Mouse (Mus musculus): ENCODE data around the gene 2010106E10Rik. TPM values are rescaled to one million over a fixed set of nuclear protein-coding genes. Genes with fewer than 3 reads are reported as not detected.

The 2010106E10Rik gene
- polyA plus RNA-seq (2015; fragmentation: Nextera tagmentation; extraction: Ambion mirVana): not detected in 2 replicates

DNA sequence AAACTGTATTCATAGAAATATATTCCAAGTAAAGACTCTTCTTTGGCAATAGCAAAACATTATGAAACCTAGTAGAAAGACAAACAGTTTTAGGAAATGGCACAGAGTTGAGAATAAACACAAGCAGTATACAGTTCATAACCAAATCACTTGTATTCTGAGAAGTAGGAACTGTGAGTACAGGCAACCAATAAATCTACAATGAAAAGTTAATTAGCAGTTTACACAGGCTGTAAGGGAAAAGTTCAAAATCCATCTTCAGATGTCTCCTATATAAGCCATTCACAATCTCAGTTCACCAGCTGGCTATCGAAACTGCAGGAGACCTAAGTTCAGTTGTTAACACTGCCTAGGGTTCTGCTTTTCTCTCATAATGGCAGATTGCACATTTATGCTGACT lies at the start of gene 2010106E10Rik:
Gene 2010106E10Rik (plus strand): TSS at position 301 of the 400 bp plus-strand sequence.
- no peak for TF ChIP-seq EP300 (IDR thresholded peaks at IDR 0.05)
- no peak for TF ChIP-seq CTCF (IDR thresholded peaks at IDR 0.05)
- H3K9ac ChIP-seq (replicated peaks; ENCODE audit: low read depth): no peak within 1 kb of the TSS
- H3K4me3 ChIP-seq (ENCODE audit: low read depth, low read length): no peak within 1 kb of the TSS
- H3K27me3 ChIP-seq (replicated peaks; ENCODE audit: insufficient read depth, low read length): no peaks in the 10 kb centered on the region
- H3K4me2 ChIP-seq (replicated peaks; ENCODE audit: low read depth, low read length): no peak within 1 kb of the TSS
- DNase-seq (ENCODE audit: low spot score) (no peak), ATAC-seq (no peak)
- no peak within 1 kb of the TSS for H3K27ac ChIP-seq (ENCODE audit: low read length)
- H3K4me1 ChIP-seq (ENCODE audit: insufficient read depth, low read depth, low read length): no peaks in the 10 kb centered on the region
- H3K9me3 ChIP-seq (ENCODE audit: low read length): no peaks in the 10 kb centered on the region
- 58% methylated on average over 1 of the region's 1 CpGs for WGBS
- no peaks in the 10 kb centered on the region for H3K36me3 ChIP-seq (ENCODE audit: insufficient read depth, low read length)

DNA sequence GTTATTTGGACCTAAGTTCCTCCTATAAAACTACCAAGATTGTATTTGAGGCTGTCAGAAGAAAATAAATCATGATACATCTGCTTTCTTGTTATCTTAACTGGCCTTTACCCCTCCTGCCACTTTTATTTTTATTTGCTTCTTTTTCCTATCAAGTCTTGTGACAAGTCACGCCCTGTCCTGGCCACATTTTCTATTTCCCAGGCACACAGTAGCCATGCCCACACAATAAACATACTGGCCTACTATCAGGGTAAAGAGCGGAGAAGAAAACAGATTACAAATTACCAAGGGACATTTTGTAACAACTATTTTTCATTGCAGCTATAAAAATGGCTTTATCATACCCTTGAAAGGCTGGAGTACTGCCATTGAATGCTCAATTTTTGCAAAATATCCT lies 10.6 kb downstream of the 2010106E10Rik start:
- H3K9me3 ChIP-seq (ENCODE audit: low read length): no peaks in the 10 kb centered on the region
- no peak overlapping the region for H3K9ac ChIP-seq (replicated peaks; ENCODE audit: low read depth)
- ATAC-seq: no peak
- WGBS: 64% methylated on average over 2 of the region's 2 CpGs
- no peaks in the 10 kb centered on the region for H3K36me3 ChIP-seq (ENCODE audit: insufficient read depth, low read length)
- DNase-seq (ENCODE audit: low spot score): no peak
- no peaks in the 10 kb centered on the region for H3K4me1 ChIP-seq (ENCODE audit: insufficient read depth, low read depth, low read length)
- H3K27me3 ChIP-seq (replicated peaks; ENCODE audit: insufficient read depth, low read length): no peaks in the 10 kb centered on the region
- H3K4me3 ChIP-seq (ENCODE audit: low read depth, low read length): no peak overlapping the region
- H3K4me2 ChIP-seq (replicated peaks; ENCODE audit: low read depth, low read length): no peak overlapping the region
- H3K27ac ChIP-seq (ENCODE audit: low read length): no peak overlapping the region
- TF ChIP-seq EP300 (IDR thresholded peaks at IDR 0.05): no peak
- no peak for TF ChIP-seq CTCF (IDR thresholded peaks at IDR 0.05)

DNA sequence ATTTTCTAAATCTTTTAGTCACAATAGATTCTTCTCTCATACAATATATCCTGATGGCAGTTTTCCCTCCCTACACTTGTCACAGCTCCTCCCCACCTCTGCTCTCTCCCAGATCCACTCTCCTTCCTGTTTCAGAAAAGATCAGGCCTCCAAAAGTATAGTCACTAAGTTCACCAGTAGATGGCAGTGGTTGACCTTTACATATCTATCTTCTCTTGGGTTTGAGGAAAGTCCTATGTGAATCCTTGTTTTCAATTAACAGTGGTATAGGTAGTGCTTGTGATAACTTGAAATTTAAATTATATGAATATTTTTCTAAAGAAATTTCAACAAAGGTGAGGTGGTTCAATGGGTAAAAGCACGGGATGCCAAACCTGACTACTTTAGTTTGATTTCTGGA lies 29.7 kb downstream of the 2010106E10Rik start:
- no peak overlapping the region for H3K27ac ChIP-seq (ENCODE audit: low read length)
- DNase-seq (ENCODE audit: low spot score) (peak; percentile 70), ATAC-seq (no peak)
- no peak overlapping the region for H3K9ac ChIP-seq (replicated peaks; ENCODE audit: low read depth)
- H3K27me3 ChIP-seq (replicated peaks; ENCODE audit: insufficient read depth, low read length): no peaks in the 10 kb centered on the region
- 78% methylated on average over 1 of the region's 1 CpGs for WGBS
- no peaks in the 10 kb centered on the region for H3K4me1 ChIP-seq (ENCODE audit: insufficient read depth, low read depth, low read length)
- no peaks in the 10 kb centered on the region for H3K9me3 ChIP-seq (ENCODE audit: low read length)
- TF ChIP-seq EP300 (IDR thresholded peaks at IDR 0.05) (no peak), CTCF (IDR thresholded peaks at IDR 0.05) (peak; percentile 67)
- no peaks in the 10 kb centered on the region for H3K36me3 ChIP-seq (ENCODE audit: insufficient read depth, low read length)
- no peak overlapping the region for H3K4me3 ChIP-seq (ENCODE audit: low read depth, low read length)
- H3K4me2 ChIP-seq (replicated peaks; ENCODE audit: low read depth, low read length): no peak overlapping the region

DNA sequence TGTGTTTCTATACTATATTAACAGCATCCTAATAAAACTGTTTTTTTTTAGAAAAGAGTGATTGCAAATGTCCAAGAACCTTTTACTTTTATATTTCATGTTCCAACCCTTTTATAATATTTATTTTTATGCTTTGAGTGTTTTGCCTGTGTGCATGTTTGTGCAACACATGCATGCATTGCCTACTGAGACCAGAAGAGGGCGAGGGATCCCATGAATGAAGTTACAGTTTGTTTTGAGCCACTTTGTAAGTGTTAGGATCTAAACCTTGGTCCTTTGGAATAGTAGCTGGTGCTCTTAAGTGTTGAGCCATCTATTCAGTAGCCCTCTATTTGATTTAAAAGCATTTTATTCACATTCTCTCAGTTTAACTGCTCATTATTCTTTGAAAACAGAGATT lies 48.0 kb downstream of the 2010106E10Rik start:
- Histone ChIP-seq H3K27ac (ENCODE audit: low read length) (no peak overlapping the region), H3K4me3 (ENCODE audit: low read depth, low read length) (no peak overlapping the region), H3K27me3 (replicated peaks; ENCODE audit: insufficient read depth, low read length) (no peaks in the 10 kb centered on the region), H3K4me1 (ENCODE audit: insufficient read depth, low read depth, low read length) (no peaks in the 10 kb centered on the region), H3K36me3 (ENCODE audit: insufficient read depth, low read length) (no peaks in the 10 kb centered on the region), H3K4me2 (replicated peaks; ENCODE audit: low read depth, low read length) (no peak overlapping the region), H3K9me3 (ENCODE audit: low read length) (no peaks in the 10 kb centered on the region), H3K9ac (replicated peaks; ENCODE audit: low read depth) (no peak overlapping the region)
- 42% methylated on average over 1 of the region's 1 CpGs for WGBS
- no peak for DNase-seq (ENCODE audit: low spot score)
- ATAC-seq: no peak
- no peak for TF ChIP-seq EP300 (IDR thresholded peaks at IDR 0.05)
- TF ChIP-seq CTCF (IDR thresholded peaks at IDR 0.05): peak; percentile 49

DNA sequence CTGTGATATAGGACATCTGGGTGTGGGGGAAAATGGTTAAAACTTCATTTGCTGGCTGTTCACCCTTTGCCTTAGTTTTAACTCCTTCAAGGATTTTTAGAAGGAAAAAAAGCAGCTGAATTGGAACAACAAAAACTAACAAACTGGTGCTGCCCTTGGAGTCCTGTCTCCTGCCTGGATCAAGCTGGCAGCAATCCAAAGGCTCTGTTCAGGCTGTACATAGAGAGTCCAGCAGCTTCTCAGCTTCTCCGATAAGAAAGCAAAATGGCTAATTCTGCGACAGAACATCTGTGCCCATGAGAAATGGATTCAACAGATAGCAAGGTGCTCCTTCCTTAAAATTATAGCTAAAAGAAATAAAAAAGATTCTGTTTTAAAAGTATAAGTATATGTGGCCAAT lies 72.6 kb downstream of the 2010106E10Rik start:
- H3K27ac ChIP-seq (ENCODE audit: low read length): no peak overlapping the region
- no peaks in the 10 kb centered on the region for H3K36me3 ChIP-seq (ENCODE audit: insufficient read depth, low read length)
- no peaks in the 10 kb centered on the region for H3K4me1 ChIP-seq (ENCODE audit: insufficient read depth, low read depth, low read length)
- no peak for TF ChIP-seq EP300 (IDR thresholded peaks at IDR 0.05)
- no peak for TF ChIP-seq CTCF (IDR thresholded peaks at IDR 0.05)
- H3K4me3 ChIP-seq (ENCODE audit: low read depth, low read length): no peak overlapping the region
- ATAC-seq: no peak
- no peak overlapping the region for H3K4me2 ChIP-seq (replicated peaks; ENCODE audit: low read depth, low read length)
- DNase-seq (ENCODE audit: low spot score): no peak
- no peak overlapping the region for H3K9ac ChIP-seq (replicated peaks; ENCODE audit: low read depth)
- H3K9me3 ChIP-seq (ENCODE audit: low read length): no peaks in the 10 kb centered on the region
- 60% methylated on average over 2 of the region's 2 CpGs for WGBS
- no peaks in the 10 kb centered on the region for H3K27me3 ChIP-seq (replicated peaks; ENCODE audit: insufficient read depth, low read length)

DNA sequence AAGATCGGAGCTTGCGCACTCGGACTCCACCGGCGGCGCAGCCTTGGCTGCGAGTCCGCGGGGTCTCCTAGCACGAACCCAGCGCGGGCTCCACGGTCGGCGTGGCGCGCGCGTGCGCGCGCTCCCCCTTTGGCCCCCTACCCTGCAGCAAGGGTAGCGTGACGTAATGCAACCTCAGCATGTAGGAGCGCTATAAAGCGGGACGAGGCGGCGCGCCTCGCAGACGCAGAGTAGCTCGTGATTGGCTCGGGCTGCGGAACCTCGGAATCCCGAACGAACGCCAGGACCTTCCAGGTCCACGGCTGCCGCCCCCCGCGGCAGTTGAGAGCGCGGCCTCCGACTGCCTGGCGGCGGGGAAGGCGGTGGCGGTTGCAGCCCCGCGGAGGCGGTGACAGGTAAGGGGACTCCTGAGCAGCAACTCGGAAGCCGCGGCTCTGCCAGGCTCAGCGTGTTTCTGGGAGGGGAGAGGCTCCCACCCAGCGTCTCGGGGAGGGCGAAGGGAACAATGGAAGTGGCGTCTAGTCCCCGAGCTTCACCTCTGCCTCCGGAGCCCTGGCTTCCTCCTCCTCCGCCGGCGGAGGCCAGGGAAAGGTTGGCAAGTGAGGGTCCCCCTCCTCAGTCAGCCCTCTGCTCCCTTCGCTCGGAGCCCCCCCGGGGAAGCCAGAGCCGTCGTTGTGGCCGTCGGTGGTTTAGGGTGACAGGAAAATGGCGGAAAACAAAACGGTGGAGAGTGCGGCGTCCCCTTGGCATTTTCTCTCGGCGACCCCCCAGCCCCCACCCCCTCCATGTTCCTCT lies 105.6 kb downstream of the 2010106E10Rik start, which contains the start of gene Zfp711:
Gene Zfp711 (plus strand): TSS at position 16 of the 795 bp plus-strand sequence.
- 17% methylated on average over 40 of the region's 79 CpGs for WGBS

More for the DNA sequence above, 105.6 kb downstream of the 2010106E10Rik start, which contains the start of gene Zfp711:
- H3K4me2 ChIP-seq (replicated peaks; ENCODE audit: low read depth, low read length): peak within 1 kb of the TSS; percentile 59
- peak; percentile 97 for ATAC-seq
- no peaks in the 10 kb centered on the region for H3K9me3 ChIP-seq (ENCODE audit: low read length)
- peak; percentile 86 for DNase-seq (ENCODE audit: low spot score)
- H3K36me3 ChIP-seq (ENCODE audit: insufficient read depth, low read length): no peaks in the 10 kb centered on the region
- H3K4me3 ChIP-seq (ENCODE audit: low read depth, low read length): peak within 1 kb of the TSS; percentile 57
- TF ChIP-seq CTCF (IDR thresholded peaks at IDR 0.05) (peak; percentile 16; the same call in 1 of the 2 replicates), EP300 (IDR thresholded peaks at IDR 0.05) (no peak)
- H3K27me3 ChIP-seq (replicated peaks; ENCODE audit: insufficient read depth, low read length): no peaks in the 10 kb centered on the region
- peak within 1 kb of the TSS; percentile 71 for H3K27ac ChIP-seq (ENCODE audit: low read length)
- no peaks in the 10 kb centered on the region for H3K4me1 ChIP-seq (ENCODE audit: insufficient read depth, low read depth, low read length)
- peak within 1 kb of the TSS; percentile 44 for H3K9ac ChIP-seq (replicated peaks; ENCODE audit: low read depth)

Data from lung, postnatal 0 days (tissue).